ENCODE assay signal across 7 mouse cellular contexts in genomic region chr9:118041646-118042045, GRCm38 (mm10). TPM values are rescaled to one million over a fixed set of nuclear protein-coding genes. Genes with fewer than 3 reads are reported as not detected.
DNase-seq lines count a peak whose midpoint lies in the region; ATAC-seq and TF ChIP-seq lines count a peak whose summit lies in the region.

No protein-coding gene starts in this region.

- peak overlapping the region; percentile 90 for H3K9ac ChIP-seq in forebrain, embryonic 14.5 days (ENCODE audit: low read length)
- H3K9ac ChIP-seq in liver, embryonic 12.5 days = peak overlapping the region; percentile 91

- 26% methylated on average over 5 of the region's 5 CpGs for WGBS in forebrain, embryonic 14.5 days
- 23% methylated on average over 5 of the region's 5 CpGs for WGBS in liver, embryonic 12.5 days (ENCODE audit: insufficient replicate concordance)

- TF ChIP-seq CTCF in C2C12 (IDR thresholded peaks at IDR 0.05; ENCODE audit: control insufficient read depth, insufficient read depth, insufficient read length) = no peak

- H3K79me2 ChIP-seq in C2C12 (ENCODE audit: control insufficient read depth, insufficient read depth) = peaks cover 61% of the 10 kb centered on the region

- H3K4me2 ChIP-seq in forebrain, embryonic 14.5 days (ENCODE audit: low read length) = peak overlapping the region; percentile 85
- peak overlapping the region; percentile 82 for H3K4me2 ChIP-seq in liver, embryonic 12.5 days

- H3K27me3 ChIP-seq in C2C12 (ENCODE audit: control insufficient read depth, insufficient read depth, insufficient read length) = no peaks in the 10 kb centered on the region
- H3K27me3 ChIP-seq in forebrain, embryonic 14.5 days (replicated peaks; ENCODE audit: control insufficient read depth, insufficient read depth, low read length) = no peaks in the 10 kb centered on the region
- H3K27me3 ChIP-seq in liver, embryonic 12.5 days (replicated peaks) = no peaks in the 10 kb centered on the region

- H3K27ac ChIP-seq in forebrain, embryonic 14.5 days (ENCODE audit: low read depth, low read length) = no peak overlapping the region
- H3K27ac ChIP-seq in liver, embryonic 12.5 days = peak overlapping the region; percentile 97; the same call in 1 of the 2 replicates

- peak; percentile 35 for DNase-seq in 3T3-L1 (ENCODE audit: low read depth, low spot score)
- DNase-seq in forebrain, embryonic 14.5 days (ENCODE audit: low spot score) = no peak
- no peak for DNase-seq in adrenal gland, postnatal 4 days (ENCODE audit: low spot score in 2 of 2)
- no peak for DNase-seq in retina, embryonic 14.5 days (ENCODE audit: low spot score)
- no peak for DNase-seq in testis, postnatal 14 days (ENCODE audit: low spot score)

- H3ac ChIP-seq in C2C12 (ENCODE audit: control insufficient read depth, insufficient read length, low read depth) = peak overlapping the region; percentile 24

- H3K4me3 ChIP-seq in C2C12 (ENCODE audit: insufficient read depth, poor library complexity, severe bottlenecking) = peak overlapping the region; percentile 57
- peak overlapping the region; percentile 82 for H3K4me3 ChIP-seq in forebrain, embryonic 14.5 days (ENCODE audit: low read depth, low read length)
- H3K4me3 ChIP-seq in liver, embryonic 12.5 days = peak overlapping the region; percentile 88

- peaks cover 16% of the 10 kb centered on the region for H3K36me3 ChIP-seq in C2C12 (ENCODE audit: control insufficient read depth, insufficient read depth)
- H3K36me3 ChIP-seq in forebrain, embryonic 14.5 days (ENCODE audit: control insufficient read depth, insufficient read depth, low read length) = no peaks in the 10 kb centered on the region
- H3K36me3 ChIP-seq in liver, embryonic 12.5 days = no peaks in the 10 kb centered on the region; the same call in 1 of the 2 replicates

- H3K79me3 ChIP-seq in C2C12 (ENCODE audit: low read depth) = peaks cover 40% of the 10 kb centered on the region

- no peak for ATAC-seq in forebrain, embryonic 14.5 days
- no peak for ATAC-seq in liver, embryonic 12.5 days

- H3K9me3 ChIP-seq in forebrain, embryonic 14.5 days (replicated peaks; ENCODE audit: control insufficient read depth, low read length) = no peaks in the 10 kb centered on the region
- H3K9me3 ChIP-seq in liver, embryonic 12.5 days (replicated peaks) = no peaks in the 10 kb centered on the region

- H3K4me1 ChIP-seq in forebrain, embryonic 14.5 days (ENCODE audit: control insufficient read depth, insufficient read depth, low read length) = peaks cover 13% of the 10 kb centered on the region; the same call in 1 of the 2 replicates
- peaks cover 26% of the 10 kb centered on the region for H3K4me1 ChIP-seq in liver, embryonic 12.5 days

TF ChIP-seq in C2C12, 6 proteins besides CTCF, POLR2A, EP300 and RAD21:
- TF ChIP-seq CEBPB (IDR thresholded peaks at IDR 0.05; ENCODE audit: low read depth) (no peak), FOSL1 (IDR thresholded peaks at IDR 0.05; ENCODE audit: insufficient read depth, low read length, poor library complexity, severe bottlenecking) (no peak), MAX (IDR thresholded peaks at IDR 0.05) (no peak), MYOG (IDR thresholded peaks at IDR 0.05; ENCODE audit: control insufficient read depth, extremely low read depth, insufficient read length) (no peak)

RNA-seq across cellular contexts. Expression of gene Azi2, which starts 1.3 kb away (rescaled TPM):
- polyA plus RNA-seq in C2C12 (2012; fragmentation: generic; extraction: Trizol) = 14.4 TPM
- polyA plus RNA-seq in forebrain, embryonic 14.5 days (2014; fragmentation: Nextera tagmentation; extraction: Ambion mirVana) = 76.7 and 88.1 TPM in 2 replicates
- 50.3 and 51.1 TPM in 2 replicates for polyA plus RNA-seq in liver, embryonic 12.5 days (2016; fragmentation: Nextera tagmentation; extraction: Ambion mirVana)
- total RNA-seq in adrenal gland, postnatal 4 days (2021) = 10 to 100 TPM; 80.8 to 83.2 TPM
